Mouse (Mus musculus) small intestine, adult 2 months (tissue): ENCODE measurements around the gene Sgsm1.

Experiments used
- CTCF ChIP-seq: fragments of 200-500 bp; IDR thresholded peaks from 2 replicates; pipeline ENCODE4 v1.5.1; 2012; ENCODE audit warnings: low read depth, mild to moderate bottlenecking, control low read depth, inconsistent platforms, low read length, moderate library complexity, mixed read lengths; ENCODE audit not compliant: insufficient replicate concordance, insufficient read length; ENCODE audit errors: extremely low read depth
- POLR2A ChIP-seq: fragments of 200-500 bp; IDR thresholded peaks from 2 replicates; pipeline ENCODE4 v1.6.1; 2012; ENCODE audit warnings: low read depth, mild to moderate bottlenecking, control low read depth, inconsistent platforms, low read length, moderate library complexity

GRCm38 (mm10) chr5:113199772-113200134, 110.8 kb downstream of the Sgsm1 start:
- TF ChIP-seq CTCF (no peak), POLR2A (no peak)
